Mouse (Mus musculus) spleen, adult 2 months (tissue): ENCODE results near the gene Cyp2t4.

Experiments used
- CTCF ChIP-seq: fragments of 200-500 bp; IDR thresholded peaks from 2 replicates; pipeline ENCODE4 v1.5.1; 2011; ENCODE audit warnings: mild to moderate bottlenecking, inconsistent platforms; ENCODE audit not compliant: insufficient read depth, insufficient read length, insufficient replicate concordance; ENCODE audit errors: extremely low read depth
- POLR2A ChIP-seq: fragments of 200-500 bp; IDR thresholded peaks from 2 replicates; pipeline ENCODE4 v1.6.1; 2011; ENCODE audit warnings: low read depth, low read length, inconsistent platforms

GRCm38 (mm10) chr7:27130521-27131370 is 22.8 kb upstream of the Cyp2t4 start:
- no peak for TF ChIP-seq CTCF
- no peak for TF ChIP-seq POLR2A
